ENCODE assay signal across 16 mouse cellular contexts in the genomic region with DNA sequence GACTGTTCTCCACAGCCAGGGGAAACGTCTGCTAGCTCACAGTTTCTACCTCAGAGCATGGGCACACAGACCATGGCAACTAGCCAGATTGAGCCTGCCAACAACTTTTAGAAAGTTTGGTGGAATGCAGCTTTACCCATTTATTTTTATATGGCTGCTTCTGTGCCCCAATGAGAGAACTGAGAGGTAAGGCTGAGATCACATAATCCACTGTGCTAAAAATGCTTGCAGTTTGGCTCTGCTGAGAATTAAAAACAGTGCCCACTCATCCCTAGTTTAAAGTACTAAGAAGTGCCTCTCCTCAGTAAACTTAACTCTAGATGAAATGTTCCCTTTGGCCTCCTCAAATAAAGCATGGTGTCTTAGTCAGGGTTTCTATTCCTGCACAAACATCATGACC.
"Had no signal": no experiment of that assay in that cellular context is flagged by ENCODE, and none has a peak within 500 bp of the region (broad histone marks: within the 10 kb centered on the region; RNA-seq: fewer than 3 reads in every experiment).

No protein-coding gene starts in this region.

- DNase-seq: gastrocnemius, postnatal 14 days; gastrocnemius, postnatal 36 days; heart, adult 11 months; heart, adult 2 months; heart, postnatal 14 days; heart, postnatal 36 days; kidney, adult 11 months; kidney, adult 2 months; kidney, postnatal 10 days; kidney, postnatal 36 days; layer of hippocampus, adult 9-11 months; layer of hippocampus, postnatal 36 days; left cerebral cortex, postnatal 4 days had no signal

- ATAC-seq: hindbrain, postnatal 0 days; intestine, embryonic 16.5 days; liver, embryonic 12.5 days had no signal
